Mouse (Mus musculus) embryo, embryonic 9.5 days (tissue): ENCODE measurements around the gene Hist1h3f.
"Not testable (repeated sequence)": the region's sequence is repeated elsewhere in the genome, so short reads cannot be mapped to it uniquely, and the experiment has no call there.

ENCODE experiments used
- DNase-seq: peaks from one replicate; pipeline ENCODE4 v3.0.0-alpha.2; 2017; ENCODE audit errors: extremely low spot score

The Hist1h3f gene

GRCm38 (mm10) chr13:23582219-23583056 lies 38.6 kb downstream of the Hist1h3f start:
- peak; percentile 70 for DNase-seq

- peak; percentile 33 for DNase-seq
Measured at GRCm38 (mm10) chr13:23583387-23584068, 39.7 kb downstream of the Hist1h3f start.

GRCm38 (mm10) chr13:23584331-23584730 lies 40.5 kb downstream of the Hist1h3f start:
- peak; percentile 51 for DNase-seq

GRCm38 (mm10) chr13:23585029-23585441 lies 41.2 kb downstream of the Hist1h3f start:
- peak; percentile 83 for DNase-seq

- peak; percentile 91 for DNase-seq
Measured at GRCm38 (mm10) chr13:23585442-23586098, 41.7 kb downstream of the Hist1h3f start.

GRCm38 (mm10) chr13:23586099-23586939 lies 42.5 kb downstream of the Hist1h3f start:
- DNase-seq, result peak; percentile 63

- DNase-seq, result no peak
Measured at GRCm38 (mm10) chr13:23586940-23587225, 43.0 kb downstream of the Hist1h3f start.

GRCm38 (mm10) chr13:23591206-23591605 lies 47.4 kb downstream of the Hist1h3f start:
- DNase-seq, result no peak

GRCm38 (mm10) chr13:23591886-23592285 lies 48.0 kb downstream of the Hist1h3f start:
- not testable (repeated sequence) for DNase-seq

- no peak for DNase-seq
Measured at GRCm38 (mm10) chr13:23592614-23593013, 48.8 kb downstream of the Hist1h3f start.

GRCm38 (mm10) chr13:23593051-23593770 lies 49.4 kb downstream of the Hist1h3f start:
- DNase-seq, result no peak
